Mouse (Mus musculus) cerebellum, adult 2 months (tissue): ENCODE data around the gene Ahnak.

Source experiments
- CTCF ChIP-seq: fragments of 200-500 bp; IDR thresholded peaks from 2 replicates; pipeline ENCODE4 v1.5.1; 2011; ENCODE audit warnings: low read depth, mild to moderate bottlenecking, control low read depth, low read length, moderate library complexity, borderline replicate concordance; ENCODE audit not compliant: insufficient read depth
- POLR2A ChIP-seq: fragments of 200-500 bp; IDR thresholded peaks from 2 replicates; pipeline ENCODE4 v1.6.1; 2011; ENCODE audit warnings: low read length, control low read depth, borderline replicate concordance; ENCODE audit not compliant: insufficient read depth

DNA sequence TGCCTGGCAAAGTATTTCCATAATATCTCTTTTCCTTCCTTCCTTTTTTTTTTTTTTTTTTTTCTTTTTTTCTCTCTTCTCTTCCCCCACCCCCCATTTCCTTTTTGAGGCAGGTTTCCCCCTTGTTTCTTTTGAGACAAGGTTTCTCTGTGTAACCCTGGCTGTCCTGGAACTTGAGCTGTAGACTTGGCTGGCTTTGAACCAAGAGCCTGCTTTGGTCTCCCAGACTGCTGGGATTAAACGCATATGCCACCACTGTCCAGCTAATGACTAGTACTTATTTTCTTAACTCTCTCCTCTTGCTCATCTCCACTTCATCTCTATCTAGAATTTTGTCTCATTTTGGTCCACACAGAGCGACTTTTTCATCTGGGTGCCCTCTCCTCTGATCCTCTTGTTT lies 46.0 kb upstream of the Ahnak start:
- TF ChIP-seq POLR2A (no peak), CTCF (no peak)
